Mouse (Mus musculus) spleen, adult 2 months (tissue): ENCODE data around the gene Nbas.

Experiments
- CTCF ChIP-seq: fragments of 200-500 bp; IDR thresholded peaks from 2 replicates; pipeline ENCODE4 v1.5.1; 2011; ENCODE audit warnings: mild to moderate bottlenecking, inconsistent platforms; ENCODE audit not compliant: insufficient read depth, insufficient read length, insufficient replicate concordance; ENCODE audit errors: extremely low read depth
- POLR2A ChIP-seq: fragments of 200-500 bp; IDR thresholded peaks from 2 replicates; pipeline ENCODE4 v1.6.1; 2011; ENCODE audit warnings: low read depth, low read length, inconsistent platforms

DNA sequence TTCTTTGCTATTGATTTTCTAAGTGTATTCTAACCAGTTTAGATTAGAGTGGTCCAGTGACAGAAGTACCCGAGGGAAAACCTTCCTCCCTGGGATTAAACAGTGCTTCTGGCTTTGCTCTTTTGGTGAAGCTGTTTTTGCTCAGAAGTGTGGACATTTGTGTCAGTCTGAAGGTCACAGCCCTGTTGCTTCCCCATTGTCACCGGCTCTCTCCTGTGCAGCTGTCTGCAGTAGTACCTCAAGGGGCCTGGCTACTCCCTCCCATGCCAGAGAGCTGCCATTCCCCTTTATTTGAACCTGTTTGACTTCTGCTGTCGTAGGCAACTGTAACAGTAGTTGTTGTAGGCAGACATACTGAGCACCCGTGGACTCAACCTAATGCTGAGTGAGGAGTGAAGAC lies 307.8 kb downstream of the Nbas start:
- TF ChIP-seq CTCF (no peak), POLR2A (no peak)
